Comparison of ENCODE assay signal across 8 mouse cellular contexts in the genomic region with DNA sequence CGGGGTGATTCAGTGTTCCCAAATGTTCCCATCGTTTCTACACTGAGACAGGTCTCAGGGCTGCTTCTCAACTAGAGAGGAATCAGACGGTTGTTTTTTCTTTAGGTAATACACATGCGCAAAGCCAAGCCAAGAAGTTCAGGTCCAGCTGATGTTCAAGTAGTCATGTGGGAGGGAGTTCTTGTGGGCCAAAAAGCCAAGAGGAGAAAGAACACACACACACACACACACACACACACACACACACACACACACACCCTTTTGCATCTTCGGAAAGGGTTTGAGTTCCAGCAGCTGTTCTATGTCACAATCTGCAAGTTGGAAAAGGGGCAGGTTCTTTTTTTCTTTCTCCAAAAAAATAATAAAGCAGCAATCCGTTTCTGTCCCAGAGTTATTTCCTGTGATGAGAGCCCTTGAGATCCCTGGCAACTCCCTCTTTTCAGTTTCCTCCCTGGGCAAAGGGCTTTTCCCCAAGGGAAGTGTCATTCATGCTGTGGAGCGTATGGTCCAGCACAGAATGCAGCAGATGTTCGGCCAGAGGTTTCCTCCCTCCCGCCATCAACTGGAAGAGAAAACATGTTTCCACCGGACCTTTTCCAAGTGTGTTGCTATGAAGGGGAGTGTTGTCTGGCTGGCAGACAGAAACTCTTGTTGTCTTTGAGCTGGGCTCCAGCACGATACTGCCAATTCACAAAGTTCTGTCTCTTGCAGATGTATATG. TPM values are rescaled to one million over a fixed set of nuclear protein-coding genes. Genes with fewer than 3 reads are reported as not detected.
DNase-seq lines count a peak whose midpoint lies in the region; ATAC-seq and TF ChIP-seq lines count a peak whose summit lies in the region.

No protein-coding gene starts in this region.

- intact Hi-C loops in gastrocnemius, postnatal 14 days (cut with DNase I; ENCODE audit: low total_unique reads), result no loop called here

- no peak for TF ChIP-seq CTCF in lung, postnatal 0 days (IDR thresholded peaks at IDR 0.05)

- H3K9me3 ChIP-seq in lung, postnatal 0 days (ENCODE audit: low read length), result no peaks in the 10 kb centered on the region
- no peaks in the 10 kb centered on the region for H3K9me3 ChIP-seq in forebrain, embryonic 11.5 days (ENCODE audit: control insufficient read depth, low read length)

- peak overlapping the region; percentile 27; the same call in 1 of the 2 replicates for H3K4me3 ChIP-seq in lung, postnatal 0 days (ENCODE audit: low read depth, low read length)
- H3K4me3 ChIP-seq in forebrain, embryonic 11.5 days (ENCODE audit: low read depth, low read length), result no peak overlapping the region

- H3K4me1 ChIP-seq in lung, postnatal 0 days (ENCODE audit: insufficient read depth, low read depth, low read length), result peaks cover 18% of the 10 kb centered on the region; the same call in 1 of the 2 replicates
- 0 out of 2 replicates have a peak, but pooled peaks cover 2% of the 10 kb centered on the region for H3K4me1 ChIP-seq in forebrain, embryonic 11.5 days (replicated peaks; ENCODE audit: control insufficient read depth, insufficient read depth, low read length)

- H3K27ac ChIP-seq in lung, postnatal 0 days (ENCODE audit: low read length), result peak overlapping the region; percentile 86
- no peak overlapping the region for H3K27ac ChIP-seq in forebrain, embryonic 11.5 days (ENCODE audit: low read depth, low read length)

- 7% methylated on average over 11 of the region's 11 CpGs for WGBS in lung, postnatal 0 days
- WGBS in forebrain, embryonic 11.5 days, result 54% methylated on average over 11 of the region's 11 CpGs

- DNase-seq in adrenal gland, adult 8-10 months, result peak; percentile 25
- no peak for DNase-seq in adrenal gland, adult 18-20 months (ENCODE audit: low spot score in 2 of 2)
- peak; percentile 47 for DNase-seq in gastrocnemius, postnatal 14 days
- DNase-seq in kidney, adult 11 months, result peak; percentile 73
- DNase-seq in lung, postnatal 0 days (ENCODE audit: low spot score), result peak; percentile 94
- no peak for DNase-seq in thymus, postnatal 10 days (ENCODE audit: low spot score in 2 of 2)
- DNase-seq in forebrain, embryonic 11.5 days (ENCODE audit: low spot score), result no peak
- no peak for DNase-seq in layer of hippocampus, adult 11-12 months (ENCODE audit: low spot score)

- H3K9ac ChIP-seq in lung, postnatal 0 days (replicated peaks; ENCODE audit: low read depth), result no peak overlapping the region
- H3K9ac ChIP-seq in forebrain, embryonic 11.5 days (ENCODE audit: low read length), result no peak overlapping the region

- ATAC-seq in lung, postnatal 0 days, result peak; percentile 91
- no peak for ATAC-seq in forebrain, embryonic 11.5 days (replicated peaks; ENCODE audit: low FRiP score)

- peak; percentile 65; the same call in 1 of the 2 replicates for TF ChIP-seq EP300 in lung, postnatal 0 days (IDR thresholded peaks at IDR 0.05)

- H3K27me3 ChIP-seq in lung, postnatal 0 days (replicated peaks; ENCODE audit: insufficient read depth, low read length), result no peaks in the 10 kb centered on the region
- peaks cover 12% of the 10 kb centered on the region; the same call in 1 of the 2 replicates for H3K27me3 ChIP-seq in forebrain, embryonic 11.5 days (ENCODE audit: control insufficient read depth, insufficient read depth, low read length)

- no peaks in the 10 kb centered on the region for H3K36me3 ChIP-seq in lung, postnatal 0 days (ENCODE audit: insufficient read depth, low read length)
- no peaks in the 10 kb centered on the region for H3K36me3 ChIP-seq in forebrain, embryonic 11.5 days (ENCODE audit: control insufficient read depth, insufficient read depth, low read length)

- peak overlapping the region; percentile 61 for H3K4me2 ChIP-seq in lung, postnatal 0 days (replicated peaks; ENCODE audit: low read depth, low read length)
- no peak overlapping the region for H3K4me2 ChIP-seq in forebrain, embryonic 11.5 days (ENCODE audit: low read depth, low read length, severe bottlenecking)

RNA-seq across cellular contexts. Expression of a gene that starts 10.7 kb away (rescaled TPM):
- total RNA-seq in adrenal gland, adult 8-10 months (2022), result 10 to 100 TPM; 21.2 to 39.9 (median 34.8) TPM
- 10 to 100 TPM; 22.2 to 24.6 TPM for total RNA-seq in adrenal gland, adult 18-20 months (2021)
- total RNA-seq in gastrocnemius, postnatal 14 days (2021), result 10 to 100 TPM; 33.0 to 35.7 TPM
- polyA plus RNA-seq in lung, postnatal 0 days (2015; fragmentation: Nextera tagmentation; extraction: Ambion mirVana), result 78.2 and 113 TPM in 2 replicates
- 18.4 and 22.6 TPM in 2 replicates for polyA plus RNA-seq in forebrain, embryonic 11.5 days (2014; fragmentation: Nextera tagmentation; extraction: Ambion mirVana)

Comparison
In these comparisons a context has a peak if more than half of its experiments do, and no peak if none do; other contexts are left out.
1. DNase-seq: peak in adrenal gland, adult 8-10 months (single experiment), gastrocnemius, postnatal 14 days (single experiment), kidney, adult 11 months (single experiment) and lung, postnatal 0 days (single experiment); none in adrenal gland, adult 18-20 months (0 of 2), thymus, postnatal 10 days (0 of 2), forebrain, embryonic 11.5 days (single experiment) and layer of hippocampus, adult 11-12 months (single experiment).